Mouse (Mus musculus): Measurements from ENCODE around the gene Arrdc4. TPM values are rescaled to one million over a fixed set of nuclear protein-coding genes. Genes with fewer than 3 reads are reported as not detected.

The Arrdc4 gene
- total RNA-seq (2023): 10 to 100 TPM; 30.1 to 35.6 TPM

DNA sequence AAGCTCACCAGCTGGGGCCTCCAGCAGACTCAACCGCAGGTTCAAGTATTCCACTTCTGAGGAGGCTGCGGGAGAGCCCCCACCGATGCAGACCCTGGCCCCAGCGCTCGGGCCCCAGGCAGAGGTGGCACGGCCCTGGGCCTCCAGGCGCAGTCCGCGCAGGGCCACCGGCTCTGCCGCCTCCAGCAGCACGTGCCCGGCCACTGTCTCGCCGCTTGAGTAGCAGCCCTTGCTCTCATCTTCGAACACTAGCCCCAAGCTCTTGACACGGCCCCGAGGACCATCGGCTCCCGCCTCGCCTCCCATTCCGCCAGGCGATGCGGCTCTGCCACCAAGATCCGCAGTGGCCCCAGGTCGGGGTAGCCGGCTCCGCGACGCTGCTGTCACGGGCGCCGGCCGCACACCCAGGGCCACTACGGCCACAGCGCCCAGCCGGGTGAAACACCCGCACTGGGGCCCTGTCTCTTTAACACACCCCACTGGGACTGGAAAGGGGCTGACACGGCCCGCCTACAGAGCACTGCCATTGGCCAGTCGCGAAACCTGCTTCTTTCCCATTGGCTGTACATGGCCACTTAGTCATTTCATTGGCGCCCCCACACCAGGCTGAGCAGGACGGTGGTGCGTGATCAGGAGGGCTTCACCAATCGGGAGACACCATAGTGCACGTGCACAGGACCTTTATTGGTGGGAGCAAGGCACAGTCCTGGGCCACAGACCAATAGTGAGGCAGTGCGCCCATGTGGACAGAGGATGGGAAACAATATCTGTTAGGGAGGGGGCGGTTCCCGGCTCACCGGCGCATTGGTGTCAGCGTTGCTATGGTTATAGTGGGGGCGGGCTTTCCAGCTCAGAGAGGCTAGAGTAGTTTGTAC, at the start of gene Arrdc4:
Gene Arrdc4 (minus strand): TSS at position 481 of the 875 bp plus-strand sequence.

